Mouse (Mus musculus): ENCODE data around the gene Itgam.

Itgam gene

DNA sequence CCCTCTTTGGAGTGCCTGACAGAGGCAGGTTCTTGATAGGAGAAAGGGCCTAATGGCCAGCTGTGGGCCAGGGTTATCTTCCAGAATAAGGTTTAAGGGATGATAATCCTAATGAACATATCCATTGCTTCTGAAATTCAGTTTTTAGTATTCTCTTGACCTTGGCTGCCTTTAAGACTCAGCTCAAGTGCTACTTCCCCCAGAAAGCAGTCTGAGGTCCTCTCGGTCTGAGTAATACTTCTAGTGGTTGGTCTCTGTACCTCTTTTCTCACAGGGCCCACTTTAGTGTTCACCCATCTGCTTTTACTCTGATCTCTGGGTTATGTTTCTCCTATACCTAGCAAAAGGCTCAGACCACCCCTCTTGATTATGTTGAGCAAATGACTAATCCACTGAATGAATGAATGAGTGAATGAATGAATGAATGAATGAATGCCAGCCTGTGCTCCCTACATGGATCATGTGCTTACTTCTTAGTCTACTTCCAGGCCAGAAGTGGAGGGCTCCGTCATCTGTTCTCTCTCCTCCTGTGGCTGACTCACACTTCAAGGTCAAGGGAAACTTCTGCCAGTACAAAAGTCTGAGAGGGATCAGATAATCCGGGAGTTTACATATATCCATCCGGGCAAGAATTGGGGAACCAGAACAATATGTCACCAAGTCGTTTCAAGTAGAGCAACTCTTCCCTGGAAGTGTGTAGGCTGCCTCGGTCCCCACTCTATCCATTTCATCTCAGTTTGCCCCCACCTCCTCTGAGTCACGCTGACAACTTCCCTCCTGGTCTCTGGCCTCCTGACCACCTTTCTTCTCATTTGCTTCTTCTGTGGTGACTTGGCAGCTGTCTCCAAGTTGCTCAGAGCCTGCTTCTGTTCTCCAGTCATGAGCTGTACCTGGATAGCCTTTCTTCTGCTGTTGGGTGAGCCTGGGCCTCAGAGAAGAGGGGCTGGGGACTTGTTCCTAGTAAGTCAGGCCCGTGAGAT, 66.6 kb downstream of the Itgam start, which contains the start of gene Itgax:
Gene Itgax, plus strand, starts transcription at position 807 of the 980 bp plus-strand sequence.
- DNase-seq (ENCODE audit: low read depth, low spot score) = peak; percentile 60

- DNase-seq (ENCODE audit: low read depth, low spot score) = no peak
Observed at GRCm38 (mm10) chr7:128132148-128132547, 69.7 kb downstream of the Itgam start.

DNA sequence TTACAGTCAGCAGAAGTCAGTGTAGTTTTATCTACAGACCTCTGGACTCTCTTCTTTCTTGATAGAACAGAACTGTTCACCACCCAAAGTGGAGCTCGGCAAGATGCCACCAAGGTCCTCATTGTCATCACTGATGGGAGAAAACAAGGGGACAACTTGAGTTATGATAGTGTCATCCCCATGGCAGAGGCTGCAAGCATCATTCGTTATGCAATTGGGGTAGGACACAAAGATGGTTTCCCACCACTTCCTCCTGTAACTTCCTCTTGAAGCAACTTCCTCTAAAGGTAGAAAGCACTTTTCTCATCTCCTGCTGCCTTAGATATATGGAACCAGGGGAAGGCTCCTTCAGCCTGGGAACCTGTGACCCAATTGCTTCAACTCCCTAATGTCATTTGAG, 71.2 kb downstream of the Itgam start:
- peak; percentile 46 for DNase-seq (ENCODE audit: low read depth, low spot score)

- DNase-seq (ENCODE audit: low read depth, low spot score) = no peak
Observed at GRCm38 (mm10) chr7:128136927-128137326, 74.5 kb downstream of the Itgam start.

- DNase-seq (ENCODE audit: low read depth, low spot score) = no peak
Observed at GRCm38 (mm10) chr7:128139611-128140010, 77.2 kb downstream of the Itgam start.

DNA sequence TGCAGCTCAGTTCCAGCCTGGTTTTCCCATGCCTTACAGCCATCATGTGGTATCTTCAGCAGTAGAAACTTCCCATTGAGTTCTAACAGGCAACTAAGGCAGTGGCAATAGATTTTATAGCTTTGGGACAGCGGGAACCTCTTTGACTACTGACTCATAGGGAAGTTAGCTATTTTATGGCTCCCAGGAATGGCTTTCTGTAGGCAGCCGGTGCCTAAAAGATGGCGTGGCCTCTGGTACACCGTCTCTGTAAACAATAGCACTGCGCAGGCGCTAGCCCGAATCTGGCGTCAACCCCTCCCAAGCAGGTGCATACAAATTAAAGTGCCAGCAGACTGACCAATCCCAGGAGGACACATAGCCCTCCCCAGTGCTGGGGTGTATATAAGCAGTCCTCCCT, 88.5 kb downstream of the Itgam start:
- DNase-seq (ENCODE audit: low read depth, low spot score) = no peak

DNA sequence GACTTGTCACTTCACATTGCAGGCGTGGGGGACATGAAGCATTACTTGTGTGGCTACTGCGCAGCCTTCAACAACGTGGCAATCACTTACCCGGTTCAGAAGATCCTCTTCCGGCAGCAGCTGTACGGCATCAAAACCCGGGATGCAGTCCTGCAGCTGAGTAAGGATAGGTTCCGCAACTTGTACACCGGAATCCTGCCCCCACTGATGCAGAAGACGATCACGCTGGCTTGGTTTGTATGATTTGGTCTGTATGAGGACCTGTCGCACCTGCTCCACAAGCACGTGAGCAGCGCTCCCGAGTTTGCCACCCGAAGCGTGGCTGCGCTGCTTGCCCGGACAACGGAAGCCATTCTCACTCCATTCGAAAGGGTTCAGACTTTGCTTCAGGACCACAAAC, 91.6 kb downstream of the Itgam start, which contains the start of gene Itgad:
Gene Itgad, plus strand, starts transcription at position 301 of the 400 bp plus-strand sequence.
- DNase-seq (ENCODE audit: low read depth, low spot score) = no peak

DNA sequence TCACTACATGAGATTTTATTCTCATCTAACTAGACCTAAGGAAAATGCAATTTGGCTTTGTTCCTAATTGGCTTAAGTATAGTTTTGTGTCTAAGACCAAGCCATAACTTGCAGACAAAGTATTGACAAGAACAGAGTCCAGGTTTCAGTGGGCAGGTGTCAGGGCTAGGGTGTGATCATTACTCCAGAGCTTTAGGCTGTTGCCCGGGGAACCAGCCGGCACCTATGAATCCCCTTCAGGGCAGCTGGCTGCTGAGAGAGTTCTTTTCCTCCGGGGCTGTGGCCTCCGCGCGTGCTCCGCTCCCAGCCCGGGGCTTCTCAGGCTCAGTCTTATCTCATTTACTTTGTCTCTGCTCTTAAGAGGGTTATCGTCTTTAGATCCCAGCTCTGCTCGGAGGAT, 92.5 kb downstream of the Itgam start:
- no peak for DNase-seq (ENCODE audit: low read depth, low spot score)

GRCm38 (mm10) chr7:128158688-128159354, 96.4 kb downstream of the Itgam start:
- DNase-seq (ENCODE audit: low read depth, low spot score) = peak; percentile 27

- DNase-seq (ENCODE audit: low read depth, low spot score) = no peak
Observed at GRCm38 (mm10) chr7:128164001-128164400, 101.6 kb downstream of the Itgam start.

GRCm38 (mm10) chr7:128166391-128166790, 104.0 kb downstream of the Itgam start:
- DNase-seq (ENCODE audit: low read depth, low spot score) = no peak
